Mouse (Mus musculus) olfactory bulb, adult 2 months (tissue): ENCODE results near the gene Fam192a. TPM values are rescaled to one million over a fixed set of nuclear protein-coding genes. Genes with fewer than 3 reads are reported as not detected.

Experiments
- H3K27ac ChIP-seq: fragments of 200-500 bp; 2 replicates; pipeline ENCODE4 v1.5.1; 2012; ENCODE audit warnings: low read depth, low read length; ENCODE audit not compliant: insufficient read depth
- H3K4me1 ChIP-seq: fragments of 200-500 bp; 2 replicates; pipeline ENCODE4 v1.6.1; 2012; ENCODE audit warnings: low read length; ENCODE audit not compliant: control insufficient read depth, insufficient read depth
- H3K4me3 ChIP-seq: fragments of 200-500 bp; 2 replicates; pipeline ENCODE4 v1.5.1; 2012; ENCODE audit warnings: mild to moderate bottlenecking, low read depth, low read length, moderate library complexity; ENCODE audit not compliant: insufficient read depth
- CTCF ChIP-seq: fragments of 200-500 bp; IDR thresholded peaks from 2 replicates; pipeline ENCODE4 v1.5.1; 2012; ENCODE audit warnings: low read depth, mild to moderate bottlenecking, low read length, moderate library complexity; ENCODE audit not compliant: insufficient read depth
- POLR2A ChIP-seq: fragments of 200-500 bp; IDR thresholded peaks from 2 replicates; pipeline ENCODE4 v1.6.1; 2012; ENCODE audit warnings: mild to moderate bottlenecking, low read depth, low read length, moderate library complexity; ENCODE audit not compliant: insufficient read depth
- WGBS: fragments of 180-500 bp; shearing (Covaris S2); methylation state at CpG from one replicate; pipeline ENCODE4 v1.1.7; 2018; 5-methylcytosine and 5-hydroxymethylcytosine counted together
- polyA plus RNA-seq: library from polyadenylated mRNA; stranded (reverse); fragments of >200 nt; gene quantifications from 2 replicates; pipeline ENCODE4 v1.2.4, GENCODE M21; 2012; ENCODE audit warnings: low replicate concordance; ENCODE audit not compliant: missing spikeins, insufficient read depth, insufficient read length

Gene Fam192a
- polyA plus RNA-seq, 1 experiment: 692 TPM

GRCm38 (mm10) chr8:94529875-94530274 lies 71.9 kb downstream of the Fam192a start:
- 85% methylated on average over 4 of the region's 4 CpGs for WGBS
- H3K4me1 ChIP-seq: peaks cover 11% of the 10 kb centered on the region
- H3K4me3 ChIP-seq: no peak overlapping the region

GRCm38 (mm10) chr8:94528245-94528644 lies 73.6 kb downstream of the Fam192a start:
- no peak for TF ChIP-seq POLR2A
- 0 out of 2 replicates have a peak, but pooled peaks have one; percentile 23 for TF ChIP-seq CTCF
- WGBS: 36% methylated on average over 4 of the region's 4 CpGs
- Histone ChIP-seq H3K27ac (no peak overlapping the region), H3K4me1 (peaks cover 6% of the 10 kb centered on the region), H3K4me3 (no peak overlapping the region)

More at GRCm38 (mm10) chr8:94529875-94530274, 71.9 kb downstream of the Fam192a start:
- TF ChIP-seq CTCF (no peak), POLR2A (no peak)
- H3K27ac ChIP-seq: no peak overlapping the region

- 91% methylated on average over 7 of the region's 7 CpGs for WGBS
- TF ChIP-seq POLR2A (no peak), CTCF (no peak)
Measured at GRCm38 (mm10) chr8:94527178-94527577, 74.6 kb downstream of the Fam192a start.

GRCm38 (mm10) chr8:94524554-94524953 lies 77.2 kb downstream of the Fam192a start:
- TF ChIP-seq POLR2A (no peak), CTCF (no peak)
- no peak overlapping the region for H3K27ac ChIP-seq
- no peak overlapping the region for H3K4me3 ChIP-seq
- H3K4me1 ChIP-seq: no peaks in the 10 kb centered on the region; the same call in 1 of the 2 replicates
- WGBS: 91% methylated on average over 9 of the region's 9 CpGs

More at GRCm38 (mm10) chr8:94527178-94527577, 74.6 kb downstream of the Fam192a start:
- Histone ChIP-seq H3K27ac (no peak overlapping the region), H3K4me3 (no peak overlapping the region), H3K4me1 (peaks cover 6% of the 10 kb centered on the region)

Other genes with a start within 250 kb of the Fam192a start
- gene Herpud1, start 215.6 kb downstream of the Fam192a start, polyA plus RNA-seq: not detected in 2 replicates
- gene Nlrc5, start 167.6 kb downstream of the Fam192a start, polyA plus RNA-seq: not detected in 2 replicates
- not detected in 2 replicates for gene Cpne2, start 69.0 kb downstream of the Fam192a start, polyA plus RNA-seq
- 135 TPM in 1 of 2 replicates, not detected in the other for gene Rspry1, start 60 bp downstream of the Fam192a start, polyA plus RNA-seq
- 149 TPM in 1 of 2 replicates, not detected in the other for gene Arl2bp, start 64.6 kb upstream of the Fam192a start, polyA plus RNA-seq
- gene Pllp, start 94.3 kb upstream of the Fam192a start, polyA plus RNA-seq: not detected in 2 replicates
- gene Ccl22, start 143.6 kb upstream of the Fam192a start, polyA plus RNA-seq: not detected in 2 replicates
- gene Cx3cl1, start 170.0 kb upstream of the Fam192a start, polyA plus RNA-seq: not detected in 2 replicates
- not detected in 2 replicates for gene Ccl17, start 208.5 kb upstream of the Fam192a start, polyA plus RNA-seq
- not detected in 2 replicates for gene Coq9, start 236.3 kb upstream of the Fam192a start, polyA plus RNA-seq
- not detected in 2 replicates for gene Ciapin1, start 236.4 kb upstream of the Fam192a start, polyA plus RNA-seq